Mouse (Mus musculus): ENCODE measurements around the gene Tnni3. TPM values are rescaled to one million over a fixed set of nuclear protein-coding genes. Genes with fewer than 3 reads are reported as not detected.

Gene Tnni3
- polyA plus RNA-seq, 1 experiment from 2014 or later = 1.1 TPM

GRCm38 (mm10) chr7:4522292-4522691 is 1.7 kb downstream of the Tnni3 start:
- no peak for ATAC-seq
- TF ChIP-seq CTCF (IDR thresholded peaks at IDR 0.05; ENCODE audit: low read depth) = no peak
- Histone ChIP-seq H3K36me3 (ENCODE audit: control insufficient read depth, insufficient read depth) (no peaks in the 10 kb centered on the region), H3K9me3 (ENCODE audit: control insufficient read depth) (no peaks in the 10 kb centered on the region), H3K9ac (ENCODE audit: low read depth, low read length) (no peak overlapping the region), H3K4me2 (replicated peaks; ENCODE audit: low read depth) (no peak overlapping the region), H3K27ac (ENCODE audit: low read depth, low read length) (no peak overlapping the region), H3K4me3 (ENCODE audit: low read depth, low read length) (no peak overlapping the region), H3K27me3 (replicated peaks; ENCODE audit: control insufficient read depth, insufficient read depth, low read length) (0 out of 2 replicates have a peak, but pooled peaks cover 4% of the 10 kb centered on the region), H3K4me1 (replicated peaks; ENCODE audit: control insufficient read depth, insufficient read depth, low read length) (no peaks in the 10 kb centered on the region)
- 68% methylated on average over 6 of the region's 6 CpGs for WGBS

GRCm38 (mm10) chr7:4521231-4522003 is 2.6 kb downstream of the Tnni3 start:
- H3K4me2 ChIP-seq (replicated peaks; ENCODE audit: low read depth) = peak overlapping the region; percentile 51
- no peaks in the 10 kb centered on the region for H3K36me3 ChIP-seq (ENCODE audit: control insufficient read depth, insufficient read depth)
- no peaks in the 10 kb centered on the region for H3K9me3 ChIP-seq (ENCODE audit: control insufficient read depth)
- peak; percentile 29; the same call in 1 of the 2 replicates for TF ChIP-seq CTCF (IDR thresholded peaks at IDR 0.05; ENCODE audit: low read depth)
- H3K4me1 ChIP-seq (replicated peaks; ENCODE audit: control insufficient read depth, insufficient read depth, low read length) = no peaks in the 10 kb centered on the region
- H3K4me3 ChIP-seq (ENCODE audit: low read depth, low read length) = 0 out of 2 replicates have a peak overlapping the region, but pooled peaks have one; percentile 3
- 0 out of 2 replicates have a peak, but pooled peaks cover 4% of the 10 kb centered on the region for H3K27me3 ChIP-seq (replicated peaks; ENCODE audit: control insufficient read depth, insufficient read depth, low read length)
- 29% methylated on average over 32 of the region's 32 CpGs for WGBS
- no peak overlapping the region for H3K9ac ChIP-seq (ENCODE audit: low read depth, low read length)
- H3K27ac ChIP-seq (ENCODE audit: low read depth, low read length) = no peak overlapping the region
- ATAC-seq = no peak

GRCm38 (mm10) chr7:4518487-4518886 is 5.5 kb downstream of the Tnni3 start:
- no peak for ATAC-seq
- Histone ChIP-seq H3K9ac (ENCODE audit: low read depth, low read length) (no peak overlapping the region), H3K27ac (ENCODE audit: low read depth, low read length) (no peak overlapping the region), H3K4me1 (replicated peaks; ENCODE audit: control insufficient read depth, insufficient read depth, low read length) (no peaks in the 10 kb centered on the region), H3K27me3 (replicated peaks; ENCODE audit: control insufficient read depth, insufficient read depth, low read length) (0 out of 2 replicates have a peak, but pooled peaks cover 4% of the 10 kb centered on the region), H3K9me3 (ENCODE audit: control insufficient read depth) (no peaks in the 10 kb centered on the region), H3K36me3 (ENCODE audit: control insufficient read depth, insufficient read depth) (no peaks in the 10 kb centered on the region), H3K4me3 (ENCODE audit: low read depth, low read length) (no peak overlapping the region), H3K4me2 (replicated peaks; ENCODE audit: low read depth) (no peak overlapping the region)
- no peak for TF ChIP-seq CTCF (IDR thresholded peaks at IDR 0.05; ENCODE audit: low read depth)
- WGBS = 74% methylated on average over 1 of the region's 1 CpGs

GRCm38 (mm10) chr7:4516332-4517050 is 7.5 kb downstream of the Tnni3 start, which contains the start of gene Tnnt1:
TSS of gene Tnnt1 (minus strand) at chr7:4516382.
- H3K27ac ChIP-seq (ENCODE audit: low read depth, low read length) = no peak within 1 kb of the TSS
- H3K9me3 ChIP-seq (ENCODE audit: control insufficient read depth) = no peaks in the 10 kb centered on the region
- TF ChIP-seq CTCF (IDR thresholded peaks at IDR 0.05; ENCODE audit: low read depth) = no peak
- H3K27me3 ChIP-seq (replicated peaks; ENCODE audit: control insufficient read depth, insufficient read depth, low read length) = 0 out of 2 replicates have a peak, but pooled peaks cover 4% of the 10 kb centered on the region
- H3K36me3 ChIP-seq (ENCODE audit: control insufficient read depth, insufficient read depth) = no peaks in the 10 kb centered on the region
- WGBS = 22% methylated on average over 4 of the region's 4 CpGs
- no peaks in the 10 kb centered on the region for H3K4me1 ChIP-seq (replicated peaks; ENCODE audit: control insufficient read depth, insufficient read depth, low read length)
- no peak within 1 kb of the TSS for H3K4me3 ChIP-seq (ENCODE audit: low read depth, low read length)
- ATAC-seq = no peak
- no peak within 1 kb of the TSS for H3K4me2 ChIP-seq (replicated peaks; ENCODE audit: low read depth)
- H3K9ac ChIP-seq (ENCODE audit: low read depth, low read length) = no peak within 1 kb of the TSS

GRCm38 (mm10) chr7:4515853-4516252 is 8.2 kb downstream of the Tnni3 start:
- 54% methylated on average over 6 of the region's 6 CpGs for WGBS
- Histone ChIP-seq H3K9me3 (ENCODE audit: control insufficient read depth) (no peaks in the 10 kb centered on the region), H3K27me3 (replicated peaks; ENCODE audit: control insufficient read depth, insufficient read depth, low read length) (0 out of 2 replicates have a peak, but pooled peaks cover 4% of the 10 kb centered on the region), H3K4me2 (replicated peaks; ENCODE audit: low read depth) (no peak overlapping the region), H3K4me3 (ENCODE audit: low read depth, low read length) (no peak overlapping the region), H3K36me3 (ENCODE audit: control insufficient read depth, insufficient read depth) (no peaks in the 10 kb centered on the region), H3K4me1 (replicated peaks; ENCODE audit: control insufficient read depth, insufficient read depth, low read length) (no peaks in the 10 kb centered on the region), H3K9ac (ENCODE audit: low read depth, low read length) (no peak overlapping the region), H3K27ac (ENCODE audit: low read depth, low read length) (no peak overlapping the region)
- no peak for TF ChIP-seq CTCF (IDR thresholded peaks at IDR 0.05; ENCODE audit: low read depth)
- ATAC-seq = no peak

Data from intestine, postnatal 0 days (tissue).